Mouse (Mus musculus): Measurements from ENCODE around the gene Dcun1d3.

Gene Dcun1d3

GRCm38 (mm10) chr7:119873050-119873449 is 23.0 kb downstream of the Dcun1d3 start:
- no peak for DNase-seq (ENCODE audit: low read depth, low spot score)

GRCm38 (mm10) chr7:119872204-119872603 is 23.9 kb downstream of the Dcun1d3 start:
- DNase-seq (ENCODE audit: low read depth, low spot score), result no peak

- DNase-seq (ENCODE audit: low read depth, low spot score), result no peak
Measured at GRCm38 (mm10) chr7:119866136-119866535, 30.0 kb downstream of the Dcun1d3 start.

- no peak for DNase-seq (ENCODE audit: low read depth, low spot score)
Measured at GRCm38 (mm10) chr7:119864500-119864899, 31.6 kb downstream of the Dcun1d3 start.

GRCm38 (mm10) chr7:119862167-119862566 is 33.9 kb downstream of the Dcun1d3 start:
- no peak for DNase-seq (ENCODE audit: low read depth, low spot score)

GRCm38 (mm10) chr7:119861335-119862091 is 34.6 kb downstream of the Dcun1d3 start:
- DNase-seq (ENCODE audit: low read depth, low spot score), result no peak

- DNase-seq (ENCODE audit: low read depth, low spot score), result no peak
Measured at GRCm38 (mm10) chr7:119860971-119861334, 35.1 kb downstream of the Dcun1d3 start.

GRCm38 (mm10) chr7:119860554-119860953 is 35.5 kb downstream of the Dcun1d3 start:
- DNase-seq (ENCODE audit: low read depth, low spot score), result no peak

- no peak for DNase-seq (ENCODE audit: low read depth, low spot score)
Measured at GRCm38 (mm10) chr7:119860116-119860515, 36.0 kb downstream of the Dcun1d3 start.

GRCm38 (mm10) chr7:119859476-119859875 is 36.6 kb downstream of the Dcun1d3 start:
- DNase-seq (ENCODE audit: low read depth, low spot score), result no peak

GRCm38 (mm10) chr7:119855031-119855430 is 41.1 kb downstream of the Dcun1d3 start:
- DNase-seq (ENCODE audit: low read depth, low spot score), result no peak

GRCm38 (mm10) chr7:119854362-119854761 is 41.7 kb downstream of the Dcun1d3 start:
- no peak for DNase-seq (ENCODE audit: low read depth, low spot score)

GRCm38 (mm10) chr7:119853186-119853585 is 42.9 kb downstream of the Dcun1d3 start:
- DNase-seq (ENCODE audit: low read depth, low spot score), result no peak

GRCm38 (mm10) chr7:119852494-119852893 is 43.6 kb downstream of the Dcun1d3 start:
- DNase-seq (ENCODE audit: low read depth, low spot score), result no peak

- DNase-seq (ENCODE audit: low read depth, low spot score), result peak; percentile 80
Measured at GRCm38 (mm10) chr7:119850737-119851136, 45.4 kb downstream of the Dcun1d3 start.

- DNase-seq (ENCODE audit: low read depth, low spot score), result peak; percentile 30
Measured at GRCm38 (mm10) chr7:119849096-119849495, 47.0 kb downstream of the Dcun1d3 start.

- no peak for DNase-seq (ENCODE audit: low read depth, low spot score)
Measured at GRCm38 (mm10) chr7:119847396-119847795, 48.7 kb downstream of the Dcun1d3 start.

- DNase-seq (ENCODE audit: low read depth, low spot score), result no peak
Measured at GRCm38 (mm10) chr7:119845541-119845940, 50.6 kb downstream of the Dcun1d3 start.

- no peak for DNase-seq (ENCODE audit: low read depth, low spot score)
Measured at GRCm38 (mm10) chr7:119841820-119842449, 54.2 kb downstream of the Dcun1d3 start.

GRCm38 (mm10) chr7:119835996-119836777 is 59.9 kb downstream of the Dcun1d3 start:
- no peak for DNase-seq (ENCODE audit: low read depth, low spot score)

- DNase-seq (ENCODE audit: low read depth, low spot score), result no peak
Measured at GRCm38 (mm10) chr7:119835371-119835770, 60.7 kb downstream of the Dcun1d3 start.

GRCm38 (mm10) chr7:119808723-119809122 is 87.4 kb downstream of the Dcun1d3 start:
- no peak for DNase-seq (ENCODE audit: low read depth, low spot score)
